8 mouse cellular contexts compared by ENCODE assay signal in the genomic region with DNA sequence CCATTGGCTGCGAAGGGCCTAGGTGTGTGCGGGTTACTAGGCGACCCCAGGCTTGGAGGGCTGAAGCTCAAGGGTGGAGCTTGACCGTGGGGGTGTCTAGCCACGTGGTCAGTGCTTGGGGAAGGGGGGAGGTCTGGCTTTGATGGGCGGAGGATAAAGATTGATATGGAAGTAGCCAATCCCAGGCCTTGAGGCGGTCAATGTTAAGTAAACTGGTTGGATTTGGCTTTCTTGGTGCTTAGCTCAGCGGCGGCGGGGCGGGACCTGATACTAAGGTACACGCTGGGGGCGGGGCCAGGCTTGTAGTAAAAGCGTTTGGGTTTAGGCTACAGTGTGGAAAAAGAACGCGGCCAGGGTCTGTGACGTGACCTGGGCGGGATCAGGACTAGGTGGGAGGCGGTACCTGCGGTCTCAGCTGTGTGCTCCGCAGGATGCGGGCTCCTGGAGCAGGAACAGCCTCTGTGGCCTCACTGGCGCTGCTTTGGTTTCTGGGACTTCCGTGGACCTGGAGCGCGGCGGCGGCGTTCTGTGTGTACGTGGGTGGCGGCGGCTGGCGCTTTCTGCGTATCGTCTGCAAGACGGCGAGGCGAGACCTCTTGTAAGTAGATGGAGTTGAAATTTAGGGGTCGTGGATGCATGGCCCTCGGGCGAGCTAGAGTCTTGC. TPM values are rescaled to one million over a fixed set of nuclear protein-coding genes. Genes with fewer than 3 reads are reported as not detected.
DNase-seq lines count a peak whose midpoint lies in the region; ATAC-seq and TF ChIP-seq lines count a peak whose summit lies in the region.

No protein-coding gene starts in this region.

- H3K27me3 ChIP-seq in E14TG2a.4 (ENCODE audit: insufficient read depth, low read length): peaks cover 23% of the 10 kb centered on the region
- no peaks in the 10 kb centered on the region for H3K27me3 ChIP-seq in forebrain, embryonic 16.5 days (replicated peaks; ENCODE audit: control insufficient read depth, insufficient read depth, low read length)
- peaks cover 15% of the 10 kb centered on the region for H3K27me3 ChIP-seq in neural tube, embryonic 15.5 days (replicated peaks)

- intact Hi-C loops in heart, postnatal 36 days (cut with DNase I): no loop called here

- DNase-seq in heart, postnatal 36 days: peak; percentile 82 to 83
- DNase-seq in layer of hippocampus, adult 18-20 months (ENCODE audit: low spot score in 2 of 2): peak; percentile 94 to 98
- peak; percentile 97 to 98 for DNase-seq in lung, adult 18-20 months
- DNase-seq in testis, postnatal 10 days (ENCODE audit: low spot score): peak; percentile 98

- TF ChIP-seq CTCF in E14TG2a.4 (conservative IDR thresholded peaks at IDR 0.05; ENCODE audit: low read length): no peak

- peaks cover 60% of the 10 kb centered on the region for H3K4me1 ChIP-seq in E14TG2a.4 (replicated peaks; ENCODE audit: low read depth, low read length)
- peaks cover 32% of the 10 kb centered on the region for H3K4me1 ChIP-seq in forebrain, embryonic 16.5 days (replicated peaks; ENCODE audit: control insufficient read depth, insufficient read depth, low read length)
- H3K4me1 ChIP-seq in neural tube, embryonic 15.5 days: peaks cover 47% of the 10 kb centered on the region

- peak overlapping the region; percentile 92 for H3K4me3 ChIP-seq in E14TG2a.4 (replicated peaks; ENCODE audit: low read length)
- H3K4me3 ChIP-seq in forebrain, embryonic 16.5 days (replicated peaks; ENCODE audit: low read length): peak overlapping the region; percentile 66
- H3K4me3 ChIP-seq in neural tube, embryonic 15.5 days (replicated peaks): peak overlapping the region; percentile 69

- no peaks in the 10 kb centered on the region for H3K36me3 ChIP-seq in E14TG2a.4 (ENCODE audit: insufficient read depth, low read length)
- H3K36me3 ChIP-seq in forebrain, embryonic 16.5 days (ENCODE audit: control insufficient read depth, insufficient read depth): no peaks in the 10 kb centered on the region
- H3K36me3 ChIP-seq in neural tube, embryonic 15.5 days: no peaks in the 10 kb centered on the region

- H3K9ac ChIP-seq in forebrain, embryonic 16.5 days (replicated peaks; ENCODE audit: low read depth, low read length): peak overlapping the region; percentile 56
- peak overlapping the region; percentile 84 for H3K9ac ChIP-seq in neural tube, embryonic 15.5 days (replicated peaks)

- H3K4me2 ChIP-seq in forebrain, embryonic 16.5 days (ENCODE audit: low read length): peak overlapping the region; percentile 53
- peak overlapping the region; percentile 88 for H3K4me2 ChIP-seq in neural tube, embryonic 15.5 days

- H3K27ac ChIP-seq in forebrain, embryonic 16.5 days (ENCODE audit: low read length): peak overlapping the region; percentile 79
- H3K27ac ChIP-seq in neural tube, embryonic 15.5 days (replicated peaks): peak overlapping the region; percentile 92

- no peaks in the 10 kb centered on the region for H3K9me3 ChIP-seq in E14TG2a.4 (ENCODE audit: low read length)
- no peaks in the 10 kb centered on the region for H3K9me3 ChIP-seq in forebrain, embryonic 16.5 days (ENCODE audit: control insufficient read depth, low read length)
- H3K9me3 ChIP-seq in neural tube, embryonic 15.5 days (replicated peaks): no peaks in the 10 kb centered on the region

- WGBS in forebrain, embryonic 16.5 days: under 1% methylated on average over 41 of the region's 41 CpGs
- WGBS in neural tube, embryonic 15.5 days: under 1% methylated on average over 41 of the region's 41 CpGs

- peak; percentile 80 for ATAC-seq in cerebellum, adult (ENCODE audit: insufficient number of reproducible peaks, low FRiP score, low TSS enrichment)
- peak; percentile 88 for ATAC-seq in forebrain, embryonic 16.5 days
- ATAC-seq in neural tube, embryonic 15.5 days (ENCODE audit: low FRiP score): peak; percentile 90

RNA-seq across cellular contexts. Expression of gene Slc27a1, which starts 1.7 kb away (rescaled TPM):
- 74.6 and 75.9 TPM in 2 replicates for polyA plus RNA-seq in forebrain, embryonic 16.5 days (2015; fragmentation: Nextera tagmentation; extraction: Ambion mirVana)
- total RNA-seq in heart, postnatal 36 days (2021): 100 to 1,000 TPM; 171 to 223 TPM
- total RNA-seq in layer of hippocampus, adult 18-20 months (2021): 100 to 1,000 TPM; 105 to 126 TPM
- 83.0 and 85.9 TPM in 2 replicates for polyA plus RNA-seq in neural tube, embryonic 15.5 days (2015; fragmentation: Nextera tagmentation; extraction: Ambion mirVana)

RNA-seq across cellular contexts. Expression of gene Nxnl1, which starts 4.0 kb away (rescaled TPM):
- not detected in 2 replicates for polyA plus RNA-seq in forebrain, embryonic 16.5 days (2015; fragmentation: Nextera tagmentation; extraction: Ambion mirVana)
- under 1 TPM in 1 of 2 experiments, not detected in 1; 0.19 TPM for total RNA-seq in heart, postnatal 36 days (2021)
- under 1 TPM; 0.12 to 0.15 TPM for total RNA-seq in layer of hippocampus, adult 18-20 months (2021)
- polyA plus RNA-seq in neural tube, embryonic 15.5 days (2015; fragmentation: Nextera tagmentation; extraction: Ambion mirVana): 0.15 TPM in 1 of 2 replicates, not detected in the other

RNA-seq across cellular contexts. Expression of gene Tmem221, which starts 11.8 kb away (rescaled TPM):
- 0.15 and 0.16 TPM in 2 replicates for polyA plus RNA-seq in forebrain, embryonic 16.5 days (2015; fragmentation: Nextera tagmentation; extraction: Ambion mirVana)
- under 1 TPM in 1 of 2 experiments, not detected in 1; 0.22 TPM for total RNA-seq in heart, postnatal 36 days (2021)
- under 1 TPM in 1 of 2 experiments, not detected in 1; 0.20 TPM for total RNA-seq in layer of hippocampus, adult 18-20 months (2021)
- polyA plus RNA-seq in neural tube, embryonic 15.5 days (2015; fragmentation: Nextera tagmentation; extraction: Ambion mirVana): 0.15 and 0.95 TPM in 2 replicates

RNA-seq across cellular contexts. Expression of gene Pgls, which starts 21.6 kb away (rescaled TPM):
- 167 and 189 TPM in 2 replicates for polyA plus RNA-seq in forebrain, embryonic 16.5 days (2015; fragmentation: Nextera tagmentation; extraction: Ambion mirVana)
- total RNA-seq in heart, postnatal 36 days (2021): 10 to 100 TPM; 64.7 to 69.7 TPM
- total RNA-seq in layer of hippocampus, adult 18-20 months (2021): 10 to 100 TPM; 32.0 to 33.1 TPM
- 223 and 232 TPM in 2 replicates for polyA plus RNA-seq in neural tube, embryonic 15.5 days (2015; fragmentation: Nextera tagmentation; extraction: Ambion mirVana)

RNA-seq across cellular contexts. Expression of gene Fam129c, which starts 27.0 kb away (rescaled TPM):
- 6.2 and 8.4 TPM in 2 replicates for polyA plus RNA-seq in forebrain, embryonic 16.5 days (2015; fragmentation: Nextera tagmentation; extraction: Ambion mirVana)
- total RNA-seq in heart, postnatal 36 days (2021): 1 to 10 TPM in 1 of 2 experiments, under 1 TPM in 1; 0.58 to 1.2 TPM
- 1 to 10 TPM; 2.5 to 3.1 TPM for total RNA-seq in layer of hippocampus, adult 18-20 months (2021)
- 8.4 and 10.2 TPM in 2 replicates for polyA plus RNA-seq in neural tube, embryonic 15.5 days (2015; fragmentation: Nextera tagmentation; extraction: Ambion mirVana)

Comparison
In these comparisons a context has a peak if more than half of its experiments do, and no peak if none do; other contexts are left out.
1. Peak in every context shown above with its lines: DNase-seq, ATAC-seq, H3K4me3 ChIP-seq and H3K27ac ChIP-seq.